Mouse (Mus musculus): ENCODE data around the gene Slc44a3.

DNA sequence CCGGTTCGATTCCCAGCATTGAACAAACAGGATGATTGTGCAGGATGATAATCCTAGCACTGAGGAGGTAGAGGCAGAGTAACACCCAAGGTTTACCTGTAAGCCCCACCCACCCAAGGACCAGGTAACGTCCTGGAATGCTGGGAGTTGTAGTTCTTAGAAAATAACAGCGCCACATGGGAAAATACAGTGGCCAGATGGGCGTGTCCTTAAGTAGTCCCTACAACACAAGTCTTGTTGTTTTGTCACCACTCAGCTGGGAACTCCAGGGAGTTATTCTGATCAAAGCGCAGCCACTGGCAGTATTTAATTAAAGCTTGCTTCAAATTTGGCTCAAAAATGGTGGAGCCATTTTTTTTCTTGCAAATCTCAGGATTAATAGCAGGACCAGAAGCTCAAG lies 44.2 kb upstream of the Slc44a3 start:
- no peak for TF ChIP-seq CTCF (IDR thresholded peaks at IDR 0.05; ENCODE audit: borderline replicate concordance, extremely low read depth, insufficient read depth, insufficient read length)
- no peak for TF ChIP-seq POLR2A (IDR thresholded peaks at IDR 0.05; ENCODE audit: borderline replicate concordance, extremely low read depth, insufficient read depth, insufficient read length, poor library complexity, severe bottlenecking)
